8 mouse cellular contexts compared by ENCODE assay signal in the genomic region with DNA sequence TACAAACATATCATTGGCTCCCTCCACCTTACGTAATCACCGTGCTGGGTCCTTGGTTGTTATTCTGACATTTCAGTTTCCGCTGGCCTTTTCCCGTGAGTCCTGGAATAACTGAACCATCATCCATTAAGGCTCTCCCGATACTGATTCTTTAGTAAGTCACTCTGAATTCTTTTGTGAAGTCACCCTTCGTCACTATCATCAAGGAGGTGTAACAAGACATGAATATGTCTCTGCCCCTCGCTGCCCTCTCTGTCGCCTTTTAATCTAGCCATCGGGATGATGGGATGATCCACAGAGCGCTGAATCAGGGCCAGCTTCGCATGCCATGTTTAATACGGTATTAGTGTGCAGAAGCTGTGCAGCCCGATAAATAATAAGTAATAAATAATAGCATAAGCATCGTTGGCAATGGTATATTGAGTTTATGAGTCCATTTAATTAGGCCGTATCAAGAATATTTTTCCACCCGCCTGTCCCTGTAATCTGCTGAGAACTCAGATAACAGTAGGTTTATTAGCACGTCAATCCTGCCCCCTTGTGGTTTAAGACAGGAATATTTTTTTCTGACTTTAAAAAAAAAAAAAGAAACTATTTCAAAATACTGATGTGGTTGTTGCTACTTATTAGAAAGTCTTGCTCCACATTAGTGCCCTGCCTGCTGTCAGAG. TPM values are rescaled to one million over a fixed set of nuclear protein-coding genes. Genes with fewer than 3 reads are reported as not detected.
A peak's percentile ranks its signal among the peaks of the same experiment; 100 is the strongest.
DNase-seq lines count a peak whose midpoint lies in the region; ATAC-seq and TF ChIP-seq lines count a peak whose summit lies in the region.

No protein-coding gene starts in this region.

- DNase-seq in A20 (ENCODE audit: low read depth, low spot score) (peak; percentile 56), G1E (ENCODE audit: low spot score) (peak; percentile 5)
- peak; percentile 84 for DNase-seq in embryo, embryonic 10 days (ENCODE audit: low spot score)
- peak; percentile 56 for DNase-seq in layer of hippocampus, adult 11-12 months (ENCODE audit: low spot score)
- peak; percentile 43 for DNase-seq in lung, postnatal 25 days (ENCODE audit: low spot score)
- DNase-seq in right cerebral cortex, postnatal 10 days (ENCODE audit: low spot score in 2 of 2) = peak; percentile 43 to 50
- DNase-seq in urinary bladder, adult 2 months (ENCODE audit: low spot score) = no peak

- H3K9ac ChIP-seq in heart, embryonic 13.5 days = peak overlapping the region; percentile 67

- H3K4me3 ChIP-seq in G1E (ENCODE audit: low read depth, low read length) = no peak overlapping the region
- peak overlapping the region; percentile 46 for H3K4me3 ChIP-seq in heart, embryonic 13.5 days

- H3K27ac ChIP-seq in heart, embryonic 13.5 days (replicated peaks) = no peak overlapping the region

- WGBS in heart, embryonic 13.5 days = 23% methylated on average over 17 of the region's 17 CpGs

- H3K4me2 ChIP-seq in heart, embryonic 13.5 days = peak overlapping the region; percentile 78

- H3K9me3 ChIP-seq in G1E (replicated peaks) = no peaks in the 10 kb centered on the region
- no peaks in the 10 kb centered on the region for H3K9me3 ChIP-seq in heart, embryonic 13.5 days

- no peaks in the 10 kb centered on the region for H3K36me3 ChIP-seq in G1E (replicated peaks)
- no peaks in the 10 kb centered on the region for H3K36me3 ChIP-seq in heart, embryonic 13.5 days

- H3K4me1 ChIP-seq in G1E (ENCODE audit: insufficient read depth, low read depth, low read length) = peaks cover 17% of the 10 kb centered on the region
- peaks cover 21% of the 10 kb centered on the region for H3K4me1 ChIP-seq in heart, embryonic 13.5 days

- TF ChIP-seq CTCF in G1E (IDR thresholded peaks at IDR 0.05; ENCODE audit: low read depth, low read length) = no peak

- H3K27me3 ChIP-seq in G1E (ENCODE audit: insufficient read depth, low read length) = peaks cover 14% of the 10 kb centered on the region
- peaks cover 22% of the 10 kb centered on the region; the same call in 1 of the 2 replicates for H3K27me3 ChIP-seq in heart, embryonic 13.5 days (replicated peaks)

- no peak for ATAC-seq in G1E (ENCODE audit: extremely low read depth, insufficient number of reproducible peaks, low FRiP score, poor library complexity, severe bottlenecking)
- ATAC-seq in heart, embryonic 13.5 days (ENCODE audit: extremely low read depth, insufficient number of reproducible peaks, low FRiP score, low TSS enrichment) = no peak

RNA-seq across cellular contexts. Expression of a gene that starts 33.8 kb away (rescaled TPM):
- total RNA-seq in G1E (2014; fragmentation: Nextera tagmentation) (153 and 177 TPM in 2 replicates), G1E (2017) (82.9 and 97.1 TPM in 2 replicates)
- polyA plus RNA-seq in G1E (2012) = 37.8 and 41.3 TPM in 2 replicates
- polyA plus RNA-seq in heart, embryonic 13.5 days (2015; fragmentation: Nextera tagmentation; extraction: Ambion mirVana) = 38.7 and 41.5 TPM in 2 replicates
- polyA plus RNA-seq in urinary bladder, adult 2 months (2012; rRNA removed) = 65.3 and 70.2 TPM in 2 replicates

RNA-seq across cellular contexts. Expression of a gene that starts 47.5 kb away (rescaled TPM):
- not detected in 2 replicates for total RNA-seq in G1E (2014; fragmentation: Nextera tagmentation)
- total RNA-seq in G1E (2017) = 0.06 and 0.27 TPM in 2 replicates
- not detected in 2 replicates for polyA plus RNA-seq in G1E (2012)
- polyA plus RNA-seq in heart, embryonic 13.5 days (2015; fragmentation: Nextera tagmentation; extraction: Ambion mirVana) = 2.4 and 3.1 TPM in 2 replicates
- polyA plus RNA-seq in urinary bladder, adult 2 months (2012; rRNA removed) = 3.8 and 4.1 TPM in 2 replicates
